Mouse (Mus musculus) olfactory bulb, adult 2 months (tissue): ENCODE data around the gene Ank3. TPM values are rescaled to one million over a fixed set of nuclear protein-coding genes. Genes with fewer than 3 reads are reported as not detected.

Experiments
- H3K27ac ChIP-seq: fragments of 200-500 bp; 2 replicates; pipeline ENCODE4 v1.5.1; 2012; ENCODE audit warnings: low read depth, low read length; ENCODE audit not compliant: insufficient read depth
- H3K4me1 ChIP-seq: fragments of 200-500 bp; 2 replicates; pipeline ENCODE4 v1.6.1; 2012; ENCODE audit warnings: low read length; ENCODE audit not compliant: control insufficient read depth, insufficient read depth
- H3K4me3 ChIP-seq: fragments of 200-500 bp; 2 replicates; pipeline ENCODE4 v1.5.1; 2012; ENCODE audit warnings: mild to moderate bottlenecking, low read depth, low read length, moderate library complexity; ENCODE audit not compliant: insufficient read depth
- CTCF ChIP-seq: fragments of 200-500 bp; IDR thresholded peaks from 2 replicates; pipeline ENCODE4 v1.5.1; 2012; ENCODE audit warnings: low read depth, mild to moderate bottlenecking, low read length, moderate library complexity; ENCODE audit not compliant: insufficient read depth
- POLR2A ChIP-seq: fragments of 200-500 bp; IDR thresholded peaks from 2 replicates; pipeline ENCODE4 v1.6.1; 2012; ENCODE audit warnings: mild to moderate bottlenecking, low read depth, low read length, moderate library complexity; ENCODE audit not compliant: insufficient read depth
- WGBS: fragments of 180-500 bp; shearing (Covaris S2); methylation state at CpG from one replicate; pipeline ENCODE4 v1.1.7; 2018; 5-methylcytosine and 5-hydroxymethylcytosine counted together
- polyA plus RNA-seq: library from polyadenylated mRNA; stranded (reverse); fragments of >200 nt; gene quantifications from 2 replicates; pipeline ENCODE4 v1.2.4, GENCODE M21; 2012; ENCODE audit warnings: low replicate concordance; ENCODE audit not compliant: missing spikeins, insufficient read depth, insufficient read length

Ank3 gene
- polyA plus RNA-seq, 1 experiment = 212 TPM

DNA sequence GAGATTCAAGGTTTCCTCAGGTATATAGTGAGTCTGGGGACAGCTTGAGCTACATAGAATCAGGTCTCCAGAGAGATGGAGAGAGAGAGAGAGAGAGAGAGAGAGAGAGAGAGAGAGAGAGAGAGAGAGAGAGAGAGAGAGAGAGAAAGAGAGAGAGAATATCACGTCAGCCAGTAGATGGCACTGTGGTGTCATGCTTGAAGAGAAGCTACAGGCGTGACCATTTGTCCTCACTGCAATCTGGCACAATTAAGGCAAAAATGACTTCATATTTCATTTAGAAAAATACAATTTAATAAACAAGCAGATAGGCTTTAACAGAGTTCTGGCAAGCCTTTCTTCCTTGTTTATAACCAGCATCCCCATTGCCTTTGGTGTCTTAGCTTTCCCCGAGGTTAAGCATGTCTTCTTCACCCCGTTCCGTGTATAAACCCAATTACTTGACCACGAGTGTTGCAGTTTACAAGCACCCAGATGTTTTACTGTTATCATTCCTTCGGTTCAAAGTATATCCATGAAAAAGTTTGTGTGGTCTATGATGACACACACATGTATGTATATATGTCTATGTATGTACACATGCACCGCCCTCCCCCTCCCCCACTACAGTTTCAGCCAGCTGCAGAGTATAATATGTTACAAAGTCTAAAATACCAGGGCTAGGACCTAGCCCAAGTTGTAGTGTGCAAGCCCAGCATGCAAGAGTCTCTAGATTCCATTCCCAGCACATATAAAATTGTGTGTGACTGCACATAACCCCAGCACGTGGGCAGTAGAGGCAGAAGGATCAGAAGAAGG is 53.8 kb downstream of the Ank3 start:
- 44% methylated on average over 9 of the region's 9 CpGs for WGBS
- TF ChIP-seq CTCF (no peak), POLR2A (no peak)
- Histone ChIP-seq H3K4me3 (no peak overlapping the region), H3K4me1 (peaks cover 3% of the 10 kb centered on the region; the same call in 1 of the 2 replicates), H3K27ac (no peak overlapping the region)

DNA sequence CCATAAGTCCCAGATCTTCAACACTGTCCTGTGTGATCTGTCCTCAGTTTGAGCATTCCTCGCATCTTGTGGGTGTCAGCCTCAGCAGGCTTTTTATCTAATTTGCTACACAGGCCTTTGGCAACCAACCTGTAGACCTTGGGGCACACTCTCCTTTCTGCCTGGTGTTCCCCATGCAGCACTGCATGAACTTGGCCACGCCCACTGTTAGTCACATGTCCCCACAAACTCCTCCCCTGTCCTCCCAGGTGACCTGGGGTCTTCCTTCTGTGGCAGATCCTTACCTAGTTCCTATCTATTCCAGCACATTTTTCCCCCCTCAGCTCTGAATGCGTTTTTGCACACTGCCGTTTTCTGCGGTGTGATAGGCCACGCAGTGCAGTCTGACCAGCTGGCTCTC is 55.0 kb downstream of the Ank3 start:
- TF ChIP-seq CTCF (no peak), POLR2A (no peak)
- 93% methylated on average over 6 of the region's 6 CpGs for WGBS
- peaks cover 3% of the 10 kb centered on the region; the same call in 1 of the 2 replicates for H3K4me1 ChIP-seq
- no peak overlapping the region for H3K4me3 ChIP-seq
- no peak overlapping the region for H3K27ac ChIP-seq

DNA sequence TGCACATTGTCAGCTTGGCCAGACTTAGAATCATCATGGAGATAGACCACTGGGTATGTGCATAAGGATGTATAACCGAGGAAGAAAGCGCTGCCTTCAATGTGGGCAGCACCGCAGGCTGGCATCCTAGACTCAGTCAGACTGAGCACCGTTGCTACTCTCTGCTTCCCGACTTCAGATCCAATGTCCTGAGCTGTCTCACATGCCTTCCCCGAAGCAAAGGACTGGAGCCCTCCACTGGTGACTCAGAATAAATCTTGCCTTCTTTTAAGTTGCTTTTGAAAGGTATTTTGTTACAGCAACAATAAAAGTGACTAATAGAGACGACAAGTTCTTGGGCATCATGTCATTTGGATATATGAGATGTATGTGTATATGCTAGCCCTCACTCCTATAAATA is 55.9 kb downstream of the Ank3 start:
- WGBS = 53% methylated on average over 7 of the region's 7 CpGs
- Histone ChIP-seq H3K4me1 (peaks cover 3% of the 10 kb centered on the region; the same call in 1 of the 2 replicates), H3K27ac (no peak overlapping the region), H3K4me3 (no peak overlapping the region)
- no peak for TF ChIP-seq POLR2A
- TF ChIP-seq CTCF = no peak

DNA sequence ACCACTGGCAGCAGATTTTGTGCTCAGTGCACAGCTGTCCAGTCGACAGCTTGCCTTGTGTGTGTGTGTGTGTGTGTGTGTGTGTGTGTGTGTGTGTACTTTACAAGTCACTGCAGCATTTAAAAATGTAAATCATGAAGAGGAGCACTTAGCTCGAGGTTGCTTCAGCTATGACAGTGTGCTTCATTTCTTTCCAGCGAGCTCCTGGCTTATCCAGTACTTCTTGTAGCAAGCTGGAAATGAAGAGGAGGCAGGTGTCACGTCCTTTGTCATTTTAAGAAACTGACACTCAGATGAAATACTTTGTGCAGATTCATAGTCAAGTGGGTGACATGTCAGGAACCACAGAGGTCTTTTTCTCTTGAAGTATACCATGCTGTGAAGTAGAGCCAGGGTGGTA is 66.3 kb downstream of the Ank3 start:
- 70% methylated on average over 4 of the region's 4 CpGs for WGBS
- H3K4me1 ChIP-seq = peaks cover 5% of the 10 kb centered on the region
- no peak for TF ChIP-seq POLR2A
- TF ChIP-seq CTCF = no peak
- no peak overlapping the region for H3K4me3 ChIP-seq
- H3K27ac ChIP-seq = no peak overlapping the region

DNA sequence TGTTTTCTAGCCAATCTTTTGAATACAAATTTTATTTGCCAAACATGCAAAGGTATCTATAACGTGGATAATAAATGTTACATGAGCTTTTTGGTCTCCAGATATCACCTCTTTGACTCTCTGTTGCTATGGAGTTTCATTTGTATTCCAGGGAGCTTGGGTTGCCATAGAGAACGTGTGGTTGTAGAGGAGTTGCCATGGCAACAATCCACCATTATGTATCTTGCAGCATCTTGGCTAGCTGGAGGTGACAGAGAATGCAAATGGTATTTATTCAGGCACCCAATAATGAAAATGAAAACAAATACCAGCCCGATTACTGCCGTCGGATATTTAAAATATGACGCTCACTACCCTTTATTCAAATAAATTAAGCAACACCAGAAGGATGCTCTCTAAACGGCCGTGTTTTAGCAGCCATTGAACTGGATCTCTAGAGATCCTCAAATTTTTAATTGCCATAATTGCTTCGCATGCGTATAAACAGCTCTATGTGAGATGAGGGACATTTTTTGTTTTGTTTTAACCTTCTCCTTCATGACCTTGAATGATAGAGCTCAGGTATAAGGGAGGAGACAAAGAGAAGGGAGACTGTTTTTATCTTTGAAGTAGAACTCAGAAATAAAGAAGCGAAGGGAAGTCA is 67.1 kb downstream of the Ank3 start:
- no peak for TF ChIP-seq POLR2A
- no peak for TF ChIP-seq CTCF
- Histone ChIP-seq H3K4me1 (peaks cover 5% of the 10 kb centered on the region), H3K4me3 (no peak overlapping the region), H3K27ac (peak overlapping the region; percentile 80; the same call in 1 of the 2 replicates)
- WGBS = 18% methylated on average over 11 of the region's 11 CpGs

DNA sequence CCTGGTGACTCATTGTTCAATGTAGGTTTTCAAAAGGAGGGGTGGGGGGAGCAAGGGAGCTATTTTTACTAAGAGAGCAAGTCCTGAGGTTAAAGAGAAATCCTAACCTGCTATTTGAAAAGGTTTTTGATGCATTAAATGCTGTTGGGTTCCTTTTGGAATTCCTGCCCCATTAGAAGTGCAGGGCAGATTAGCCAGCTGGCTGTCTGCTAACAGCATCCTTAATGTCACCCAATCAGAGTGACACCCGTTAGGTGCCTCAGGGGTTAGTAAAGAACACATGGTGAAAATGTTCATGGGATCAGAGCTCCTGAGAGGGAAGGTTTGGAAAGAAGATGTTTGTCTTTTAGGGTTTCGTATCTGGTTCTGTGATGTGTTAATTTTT is 67.6 kb downstream of the Ank3 start:
- WGBS = 41% methylated on average over 2 of the region's 2 CpGs
- no peak overlapping the region for H3K4me3 ChIP-seq
- TF ChIP-seq CTCF = no peak
- TF ChIP-seq POLR2A = no peak
- H3K27ac ChIP-seq = peak overlapping the region; percentile 80
- H3K4me1 ChIP-seq = peaks cover 5% of the 10 kb centered on the region

DNA sequence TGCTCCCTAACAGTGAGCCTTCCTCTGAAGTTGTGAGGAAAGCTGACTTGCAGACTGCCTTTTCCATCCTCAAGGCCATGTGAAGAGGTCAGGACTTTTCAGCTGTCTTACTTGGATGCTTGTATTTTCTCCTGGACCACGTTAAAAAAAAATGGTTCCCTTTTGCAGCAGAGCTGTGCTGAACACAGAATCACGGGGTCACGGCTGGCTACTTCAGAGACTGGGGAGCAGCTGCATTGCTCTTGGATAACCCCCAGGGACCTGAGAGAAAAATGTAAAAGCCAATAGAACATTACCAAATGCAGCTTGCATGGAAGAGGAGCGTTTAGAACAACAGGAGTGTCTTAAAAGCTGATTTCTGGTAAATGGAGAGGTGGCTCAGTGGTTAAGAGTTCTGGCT is 68.0 kb downstream of the Ank3 start:
- Histone ChIP-seq H3K4me1 (peaks cover 5% of the 10 kb centered on the region), H3K27ac (peak overlapping the region; percentile 80), H3K4me3 (no peak overlapping the region)
- WGBS = 64% methylated on average over 4 of the region's 4 CpGs
- TF ChIP-seq POLR2A (no peak), CTCF (no peak)

DNA sequence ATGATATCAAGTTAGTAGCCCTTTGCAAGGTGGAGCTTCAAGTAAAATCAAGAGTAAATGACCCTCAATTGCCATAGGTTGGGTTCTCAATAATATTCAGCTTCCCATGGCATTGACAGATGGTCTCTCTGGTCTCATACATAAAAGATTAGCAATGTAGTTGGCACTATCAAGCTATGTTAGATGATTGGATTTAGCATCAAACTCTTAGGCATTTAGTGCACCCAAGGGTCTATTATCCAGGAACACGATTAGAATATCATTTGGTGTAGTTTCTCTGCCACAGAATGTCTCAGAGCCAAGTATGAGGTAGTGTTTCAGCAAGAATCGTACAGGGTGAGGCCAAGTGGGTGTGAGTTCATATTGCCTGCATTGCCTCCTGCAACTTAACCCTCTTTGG is 68.6 kb downstream of the Ank3 start:
- H3K4me1 ChIP-seq = peaks cover 5% of the 10 kb centered on the region
- no peak overlapping the region for H3K4me3 ChIP-seq
- no peak overlapping the region for H3K27ac ChIP-seq
- TF ChIP-seq POLR2A (no peak), CTCF (no peak)
- WGBS = 61% methylated on average over 2 of the region's 2 CpGs

DNA sequence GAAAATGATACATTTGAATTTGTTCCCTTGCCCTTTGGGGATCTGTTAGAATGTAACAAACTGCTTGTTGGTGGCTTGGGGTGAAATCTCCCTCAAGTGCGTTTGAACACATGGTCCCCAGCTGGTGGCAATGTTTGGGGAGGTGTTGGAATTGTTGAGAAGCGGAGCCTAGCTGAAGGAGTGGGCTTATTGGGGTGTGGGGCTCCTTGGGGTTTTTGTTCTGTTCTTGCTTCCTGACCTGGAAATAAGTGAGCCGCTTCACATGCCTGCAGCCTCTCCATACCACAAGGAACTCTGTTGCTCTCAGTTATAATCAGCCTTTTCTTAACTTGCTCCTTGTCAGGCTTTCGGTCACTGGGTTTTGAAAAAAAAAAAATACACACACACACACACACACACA is 73.3 kb downstream of the Ank3 start:
- Histone ChIP-seq H3K4me3 (no peak overlapping the region), H3K27ac (no peak overlapping the region), H3K4me1 (peaks cover 3% of the 10 kb centered on the region)
- TF ChIP-seq POLR2A = no peak
- no peak for TF ChIP-seq CTCF
- 87% methylated on average over 4 of the region's 4 CpGs for WGBS
